Mouse (Mus musculus): ENCODE data around the gene Wls. TPM values are rescaled to one million over a fixed set of nuclear protein-coding genes. Genes with fewer than 3 reads are reported as not detected.
A peak's percentile ranks its signal among the peaks of the same experiment; 100 is the strongest.

Gene Wls
- polyA plus RNA-seq, 1 experiment from 2014 or later = 82.8 TPM

GRCm38 (mm10) chr3:159843135-159843534 is 3.7 kb downstream of the Wls start:
- no peaks in the 10 kb centered on the region for H3K27me3 ChIP-seq (ENCODE audit: control insufficient read depth, insufficient read depth, low read length)
- 59% methylated on average over 4 of the region's 4 CpGs for WGBS
- no peak overlapping the region for H3K27ac ChIP-seq (replicated peaks)
- no peaks in the 10 kb centered on the region for H3K9me3 ChIP-seq (ENCODE audit: control insufficient read depth, low read length)
- ATAC-seq (ENCODE audit: low FRiP score, low TSS enrichment) (no peak), DNase-seq (ENCODE audit: low spot score) (no peak)
- no peaks in the 10 kb centered on the region; the same call in 1 of the 2 replicates for H3K4me1 ChIP-seq (replicated peaks; ENCODE audit: control insufficient read depth, insufficient read depth)
- no peak overlapping the region for H3K9ac ChIP-seq (ENCODE audit: low read length)
- H3K4me2 ChIP-seq (replicated peaks; ENCODE audit: low read depth) = no peak overlapping the region
- TF ChIP-seq CTCF (IDR thresholded peaks at IDR 0.05; ENCODE audit: low read depth) = no peak
- no peak for TF ChIP-seq EP300 (optimal IDR thresholded peaks at IDR 0.05)
- H3K36me3 ChIP-seq (ENCODE audit: control insufficient read depth, insufficient read depth, low read length) = no peaks in the 10 kb centered on the region
- no peak overlapping the region for H3K4me3 ChIP-seq (ENCODE audit: low read depth, low read length)

- H3K4me3 ChIP-seq (ENCODE audit: low read depth, low read length) = no peak overlapping the region
- 0 out of 2 replicates have a peak overlapping the region, but pooled peaks have one; percentile 20 for H3K27ac ChIP-seq (replicated peaks)
- H3K9me3 ChIP-seq (ENCODE audit: control insufficient read depth, low read length) = no peaks in the 10 kb centered on the region
- DNase-seq (ENCODE audit: low spot score) = no peak
- no peaks in the 10 kb centered on the region for H3K36me3 ChIP-seq (ENCODE audit: control insufficient read depth, insufficient read depth, low read length)
- H3K27me3 ChIP-seq (ENCODE audit: control insufficient read depth, insufficient read depth, low read length) = no peaks in the 10 kb centered on the region
- peak; percentile 89 for ATAC-seq (ENCODE audit: low FRiP score, low TSS enrichment)
- no peak overlapping the region for H3K4me2 ChIP-seq (replicated peaks; ENCODE audit: low read depth)
- no peaks in the 10 kb centered on the region for H3K4me1 ChIP-seq (replicated peaks; ENCODE audit: control insufficient read depth, insufficient read depth)
- no peak overlapping the region for H3K9ac ChIP-seq (ENCODE audit: low read length)
- 28% methylated on average over 2 of the region's 2 CpGs for WGBS
- TF ChIP-seq CTCF (IDR thresholded peaks at IDR 0.05; ENCODE audit: low read depth) (no peak), EP300 (optimal IDR thresholded peaks at IDR 0.05) (no peak)
These were observed 8.0 kb downstream of the Wls start for GRCm38 (mm10) chr3:159847410-159848016.

GRCm38 (mm10) chr3:159848156-159848555 is 8.7 kb downstream of the Wls start:
- Histone ChIP-seq H3K4me1 (replicated peaks; ENCODE audit: control insufficient read depth, insufficient read depth) (no peaks in the 10 kb centered on the region), H3K9me3 (ENCODE audit: control insufficient read depth, low read length) (no peaks in the 10 kb centered on the region), H3K4me3 (ENCODE audit: low read depth, low read length) (no peak overlapping the region), H3K36me3 (ENCODE audit: control insufficient read depth, insufficient read depth, low read length) (no peaks in the 10 kb centered on the region), H3K27ac (replicated peaks) (no peak overlapping the region), H3K4me2 (replicated peaks; ENCODE audit: low read depth) (no peak overlapping the region), H3K9ac (ENCODE audit: low read length) (no peak overlapping the region), H3K27me3 (ENCODE audit: control insufficient read depth, insufficient read depth, low read length) (no peaks in the 10 kb centered on the region)
- ATAC-seq (ENCODE audit: low FRiP score, low TSS enrichment) (no peak), DNase-seq (ENCODE audit: low spot score) (no peak)
- TF ChIP-seq CTCF (IDR thresholded peaks at IDR 0.05; ENCODE audit: low read depth) = no peak

- no peak overlapping the region for H3K4me3 ChIP-seq (ENCODE audit: low read depth, low read length)
- no peaks in the 10 kb centered on the region for H3K36me3 ChIP-seq (ENCODE audit: control insufficient read depth, insufficient read depth, low read length)
- H3K27me3 ChIP-seq (ENCODE audit: control insufficient read depth, insufficient read depth, low read length) = no peaks in the 10 kb centered on the region
- H3K27ac ChIP-seq (replicated peaks) = no peak overlapping the region
- no peaks in the 10 kb centered on the region for H3K9me3 ChIP-seq (ENCODE audit: control insufficient read depth, low read length)
- TF ChIP-seq CTCF (IDR thresholded peaks at IDR 0.05; ENCODE audit: low read depth) (no peak), EP300 (optimal IDR thresholded peaks at IDR 0.05) (no peak)
- no peaks in the 10 kb centered on the region for H3K4me1 ChIP-seq (replicated peaks; ENCODE audit: control insufficient read depth, insufficient read depth)
- WGBS = 92% methylated on average over 2 of the region's 2 CpGs
- DNase-seq (ENCODE audit: low spot score) = no peak
- no peak overlapping the region for H3K9ac ChIP-seq (ENCODE audit: low read length)
- H3K4me2 ChIP-seq (replicated peaks; ENCODE audit: low read depth) = no peak overlapping the region
- ATAC-seq (ENCODE audit: low FRiP score, low TSS enrichment) = no peak
These were observed 12.0 kb downstream of the Wls start for GRCm38 (mm10) chr3:159851476-159851875.

GRCm38 (mm10) chr3:159851980-159852379 is 12.5 kb downstream of the Wls start:
- no peaks in the 10 kb centered on the region for H3K9me3 ChIP-seq (ENCODE audit: control insufficient read depth, low read length)
- H3K36me3 ChIP-seq (ENCODE audit: control insufficient read depth, insufficient read depth, low read length) = no peaks in the 10 kb centered on the region
- ATAC-seq (ENCODE audit: low FRiP score, low TSS enrichment) = no peak
- H3K9ac ChIP-seq (ENCODE audit: low read length) = no peak overlapping the region
- no peak overlapping the region for H3K4me3 ChIP-seq (ENCODE audit: low read depth, low read length)
- H3K4me1 ChIP-seq (replicated peaks; ENCODE audit: control insufficient read depth, insufficient read depth) = no peaks in the 10 kb centered on the region
- whole genome bisulfite sequencing = 70% methylated on average over 2 of the region's 2 CpGs
- H3K4me2 ChIP-seq (replicated peaks; ENCODE audit: low read depth) = no peak overlapping the region
- DNase-seq (ENCODE audit: low spot score) = no peak
- H3K27ac ChIP-seq (replicated peaks) = no peak overlapping the region
- no peak for TF ChIP-seq EP300 (optimal IDR thresholded peaks at IDR 0.05)
- TF ChIP-seq CTCF (IDR thresholded peaks at IDR 0.05; ENCODE audit: low read depth) = no peak
- no peaks in the 10 kb centered on the region for H3K27me3 ChIP-seq (ENCODE audit: control insufficient read depth, insufficient read depth, low read length)

GRCm38 (mm10) chr3:159857112-159857511 is 17.6 kb downstream of the Wls start:
- no peak for DNase-seq (ENCODE audit: low spot score)
- Histone ChIP-seq H3K4me3 (ENCODE audit: low read depth, low read length) (no peak overlapping the region), H3K9me3 (ENCODE audit: control insufficient read depth, low read length) (no peaks in the 10 kb centered on the region), H3K4me2 (replicated peaks; ENCODE audit: low read depth) (no peak overlapping the region), H3K27me3 (ENCODE audit: control insufficient read depth, insufficient read depth, low read length) (no peaks in the 10 kb centered on the region), H3K9ac (ENCODE audit: low read length) (no peak overlapping the region), H3K36me3 (ENCODE audit: control insufficient read depth, insufficient read depth, low read length) (no peaks in the 10 kb centered on the region), H3K4me1 (replicated peaks; ENCODE audit: control insufficient read depth, insufficient read depth) (no peaks in the 10 kb centered on the region), H3K27ac (replicated peaks) (no peak overlapping the region)
- 73% methylated on average over 1 of the region's 1 CpGs for WGBS
- no peak for ATAC-seq (ENCODE audit: low FRiP score, low TSS enrichment)
- no peak for TF ChIP-seq EP300 (optimal IDR thresholded peaks at IDR 0.05)
- no peak for TF ChIP-seq CTCF (IDR thresholded peaks at IDR 0.05; ENCODE audit: low read depth)

All from stomach, postnatal 0 days (tissue).